Mouse (Mus musculus): Measurements from ENCODE around the gene Tpcn1. TPM values are rescaled to one million over a fixed set of nuclear protein-coding genes. Genes with fewer than 3 reads are reported as not detected.
A peak's percentile ranks its signal among the peaks of the same experiment; 100 is the strongest.

The Tpcn1 gene
- polyA plus RNA-seq, 1 experiment from 2014 or later, result 24.2 TPM

GRCm38 (mm10) chr5:120536046-120536445 is 52.4 kb downstream of the Tpcn1 start:
- ATAC-seq (ENCODE audit: low read depth), result no peak

GRCm38 (mm10) chr5:120534686-120535075 is 53.8 kb downstream of the Tpcn1 start:
- Histone ChIP-seq H3K4me2 (ENCODE audit: low read depth, low read length) (no peak overlapping the region), H3K9ac (ENCODE audit: low read depth, low read length) (no peak overlapping the region), H3K27ac (ENCODE audit: low read length) (no peak overlapping the region), H3K4me3 (ENCODE audit: low read depth, low read length) (no peak overlapping the region), H3K36me3 (ENCODE audit: control insufficient read depth, insufficient read depth) (peaks cover 23% of the 10 kb centered on the region), H3K9me3 (replicated peaks; ENCODE audit: control insufficient read depth, low read length) (no peaks in the 10 kb centered on the region), H3K27me3 (ENCODE audit: control insufficient read depth, insufficient read depth, low read depth, low read length) (no peaks in the 10 kb centered on the region), H3K4me1 (ENCODE audit: control insufficient read depth, low read depth, low read length) (no peaks in the 10 kb centered on the region)
- ATAC-seq (ENCODE audit: low read depth), result no peak
- WGBS (ENCODE audit: insufficient replicate concordance), result 78% methylated on average over 2 of the region's 2 CpGs

More at GRCm38 (mm10) chr5:120536046-120536445, 52.4 kb downstream of the Tpcn1 start:
- Histone ChIP-seq H3K4me1 (ENCODE audit: control insufficient read depth, low read depth, low read length) (no peaks in the 10 kb centered on the region), H3K4me3 (ENCODE audit: low read depth, low read length) (no peak overlapping the region), H3K9me3 (replicated peaks; ENCODE audit: control insufficient read depth, low read length) (no peaks in the 10 kb centered on the region), H3K36me3 (ENCODE audit: control insufficient read depth, insufficient read depth) (peaks cover 31% of the 10 kb centered on the region), H3K27me3 (ENCODE audit: control insufficient read depth, insufficient read depth, low read depth, low read length) (no peaks in the 10 kb centered on the region), H3K27ac (ENCODE audit: low read length) (no peak overlapping the region), H3K4me2 (ENCODE audit: low read depth, low read length) (no peak overlapping the region), H3K9ac (ENCODE audit: low read depth, low read length) (no peak overlapping the region)
- 81% methylated on average over 13 of the region's 13 CpGs for WGBS (ENCODE audit: insufficient replicate concordance)

DNA sequence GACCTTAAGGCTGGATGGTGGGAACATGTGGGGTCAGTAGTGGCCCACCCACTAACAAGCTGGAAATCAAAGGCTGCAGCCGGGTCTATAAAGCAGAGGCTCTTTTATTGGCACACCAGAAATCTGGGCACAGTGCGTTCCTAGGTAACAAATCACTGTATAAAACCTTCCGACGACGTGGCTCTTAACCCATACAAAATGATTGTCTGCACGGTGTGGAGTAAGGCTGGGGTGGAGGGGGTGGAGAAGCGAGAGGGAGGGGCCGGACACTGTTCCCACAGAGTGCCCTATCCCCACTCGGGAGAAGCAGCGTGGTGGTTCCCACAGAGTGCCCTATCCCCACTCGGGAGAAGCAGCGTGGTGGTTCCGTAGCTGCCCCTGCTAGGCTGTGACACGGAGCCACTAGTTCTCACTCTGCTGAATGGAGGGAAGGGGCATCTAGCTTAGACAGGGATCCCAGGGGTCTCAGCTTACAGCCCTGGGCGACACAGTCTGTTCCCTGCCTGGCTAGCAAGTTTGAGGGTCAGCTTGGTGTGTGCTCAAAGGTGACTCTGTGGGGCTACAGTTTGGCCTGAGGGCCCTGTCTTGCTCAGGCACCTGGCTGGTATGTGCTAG is 54.3 kb downstream of the Tpcn1 start:
- 79% methylated on average over 15 of the region's 15 CpGs for WGBS (ENCODE audit: insufficient replicate concordance)

DNA sequence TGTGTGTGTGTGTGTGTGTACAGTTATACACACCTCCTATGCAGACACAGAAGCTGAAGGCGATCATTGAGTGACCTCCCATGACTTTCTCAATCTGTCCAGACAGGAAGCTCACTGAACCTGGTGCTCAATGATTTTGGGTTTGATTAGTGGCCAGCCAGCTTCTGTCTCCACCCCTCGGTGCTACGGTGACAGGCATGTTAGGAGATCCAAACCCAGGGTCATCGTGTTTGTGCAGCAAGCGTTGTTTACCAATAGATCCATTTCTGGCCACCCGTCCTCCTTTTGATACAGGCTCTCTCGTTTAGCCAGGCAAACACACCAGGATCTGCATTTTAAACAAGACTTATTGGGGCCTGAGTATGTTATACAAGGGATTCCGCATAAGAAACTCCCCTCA is 56.8 kb downstream of the Tpcn1 start:
- H3K36me3 ChIP-seq (ENCODE audit: control insufficient read depth, insufficient read depth), result no peaks in the 10 kb centered on the region; the same call in 1 of the 2 replicates
- no peaks in the 10 kb centered on the region for H3K27me3 ChIP-seq (ENCODE audit: control insufficient read depth, insufficient read depth, low read depth, low read length)
- no peak overlapping the region for H3K4me2 ChIP-seq (ENCODE audit: low read depth, low read length)
- 63% methylated on average over 8 of the region's 8 CpGs for WGBS (ENCODE audit: insufficient replicate concordance)
- H3K9me3 ChIP-seq (replicated peaks; ENCODE audit: control insufficient read depth, low read length), result no peaks in the 10 kb centered on the region
- no peak overlapping the region for H3K4me3 ChIP-seq (ENCODE audit: low read depth, low read length)
- no peak for ATAC-seq (ENCODE audit: low read depth)
- no peak overlapping the region for H3K9ac ChIP-seq (ENCODE audit: low read depth, low read length)
- no peak overlapping the region for H3K27ac ChIP-seq (ENCODE audit: low read length)
- H3K4me1 ChIP-seq (ENCODE audit: control insufficient read depth, low read depth, low read length), result no peaks in the 10 kb centered on the region

More for the DNA sequence above, 54.3 kb downstream of the Tpcn1 start:
- H3K9me3 ChIP-seq (replicated peaks; ENCODE audit: control insufficient read depth, low read length), result no peaks in the 10 kb centered on the region
- no peak overlapping the region for H3K9ac ChIP-seq (ENCODE audit: low read depth, low read length)
- 0 out of 2 replicates have a peak, but pooled peaks have one; percentile 11 for ATAC-seq (ENCODE audit: low read depth)
- H3K4me3 ChIP-seq (ENCODE audit: low read depth, low read length), result no peak overlapping the region
- H3K27ac ChIP-seq (ENCODE audit: low read length), result no peak overlapping the region
- no peaks in the 10 kb centered on the region for H3K27me3 ChIP-seq (ENCODE audit: control insufficient read depth, insufficient read depth, low read depth, low read length)
- H3K4me1 ChIP-seq (ENCODE audit: control insufficient read depth, low read depth, low read length), result no peaks in the 10 kb centered on the region
- no peak overlapping the region for H3K4me2 ChIP-seq (ENCODE audit: low read depth, low read length)
- H3K36me3 ChIP-seq (ENCODE audit: control insufficient read depth, insufficient read depth), result peaks cover 18% of the 10 kb centered on the region

DNA sequence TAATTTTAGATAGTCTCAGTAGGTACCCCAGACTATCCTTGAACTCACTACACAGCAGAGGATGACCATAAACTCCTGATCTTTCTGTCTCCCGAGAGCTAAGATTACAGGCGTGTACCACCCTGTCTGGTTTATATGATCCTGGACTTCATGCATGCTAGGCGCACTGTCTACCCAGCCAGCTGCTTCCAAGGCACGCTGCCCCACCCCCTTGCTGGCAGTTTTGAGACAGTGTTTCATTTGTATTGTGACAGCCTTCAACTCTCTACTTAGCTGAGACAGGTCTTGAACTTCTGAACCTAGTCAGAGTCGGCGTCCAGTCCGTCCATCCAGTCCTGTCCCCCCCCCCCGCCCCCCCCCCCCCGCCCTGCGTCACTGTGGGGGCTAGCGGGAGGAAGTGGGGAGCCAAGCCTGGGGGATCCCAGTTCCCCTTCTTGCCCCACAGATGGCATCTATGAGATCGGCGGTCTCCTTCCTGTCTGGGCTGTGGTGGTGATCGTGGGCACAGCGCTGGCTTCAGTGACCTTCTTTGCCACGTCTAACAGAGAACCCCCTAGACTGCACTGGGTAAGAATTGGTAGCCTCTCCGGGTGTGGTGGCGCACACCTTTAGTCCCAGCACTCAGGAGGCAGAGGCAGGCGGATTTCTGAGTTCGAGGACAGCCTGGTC is 61.0 kb downstream of the Tpcn1 start:
- no peak overlapping the region for H3K27ac ChIP-seq (ENCODE audit: low read length)
- no peaks in the 10 kb centered on the region for H3K9me3 ChIP-seq (replicated peaks; ENCODE audit: control insufficient read depth, low read length)
- peaks cover 5% of the 10 kb centered on the region; the same call in 1 of the 2 replicates for H3K36me3 ChIP-seq (ENCODE audit: control insufficient read depth, insufficient read depth)
- 39% methylated on average over 16 of the region's 20 CpGs for WGBS (ENCODE audit: insufficient replicate concordance)
- no peak overlapping the region for H3K4me2 ChIP-seq (ENCODE audit: low read depth, low read length)
- no peak for ATAC-seq (ENCODE audit: low read depth)
- no peak overlapping the region for H3K9ac ChIP-seq (ENCODE audit: low read depth, low read length)
- H3K27me3 ChIP-seq (ENCODE audit: control insufficient read depth, insufficient read depth, low read depth, low read length), result no peaks in the 10 kb centered on the region
- no peak overlapping the region for H3K4me3 ChIP-seq (ENCODE audit: low read depth, low read length)
- peaks cover 8% of the 10 kb centered on the region for H3K4me1 ChIP-seq (ENCODE audit: control insufficient read depth, low read depth, low read length)

- WGBS (ENCODE audit: insufficient replicate concordance), result 63% methylated on average over 11 of the region's 11 CpGs
- no peak overlapping the region for H3K4me3 ChIP-seq (ENCODE audit: low read depth, low read length)
- H3K27me3 ChIP-seq (ENCODE audit: control insufficient read depth, insufficient read depth, low read depth, low read length), result no peaks in the 10 kb centered on the region
- H3K36me3 ChIP-seq (ENCODE audit: control insufficient read depth, insufficient read depth), result peaks cover 11% of the 10 kb centered on the region; the same call in 1 of the 2 replicates
- no peaks in the 10 kb centered on the region for H3K9me3 ChIP-seq (replicated peaks; ENCODE audit: control insufficient read depth, low read length)
- peaks cover 8% of the 10 kb centered on the region for H3K4me1 ChIP-seq (ENCODE audit: control insufficient read depth, low read depth, low read length)
- no peak for ATAC-seq (ENCODE audit: low read depth)
- H3K27ac ChIP-seq (ENCODE audit: low read length), result no peak overlapping the region
- H3K4me2 ChIP-seq (ENCODE audit: low read depth, low read length), result no peak overlapping the region
- H3K9ac ChIP-seq (ENCODE audit: low read depth, low read length), result no peak overlapping the region
Observed at GRCm38 (mm10) chr5:120526311-120526710, 62.2 kb downstream of the Tpcn1 start.

DNA sequence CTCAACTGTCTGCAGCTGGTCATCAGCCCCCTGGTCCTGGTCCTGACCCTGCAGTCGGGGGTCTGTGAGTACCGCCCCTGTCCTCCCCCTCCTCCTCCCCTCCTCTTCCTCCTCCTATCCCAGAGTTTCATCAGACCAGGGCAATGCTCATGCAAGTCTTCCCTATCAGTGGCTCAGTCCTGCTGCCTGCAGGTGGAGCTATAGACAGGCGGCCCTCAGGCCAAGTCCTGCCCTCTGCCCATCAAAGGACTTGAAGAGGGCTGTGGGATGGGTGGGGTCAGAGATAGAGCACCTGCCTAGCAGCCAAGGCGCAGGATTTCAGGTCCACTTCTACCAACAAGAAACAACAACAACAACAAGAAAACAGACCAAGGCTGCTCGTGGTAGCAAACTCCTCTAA is 62.7 kb downstream of the Tpcn1 start:
- Histone ChIP-seq H3K9ac (ENCODE audit: low read depth, low read length) (no peak overlapping the region), H3K4me1 (ENCODE audit: control insufficient read depth, low read depth, low read length) (peaks cover 8% of the 10 kb centered on the region), H3K36me3 (ENCODE audit: control insufficient read depth, insufficient read depth) (peaks cover 11% of the 10 kb centered on the region; the same call in 1 of the 2 replicates), H3K9me3 (replicated peaks; ENCODE audit: control insufficient read depth, low read length) (no peaks in the 10 kb centered on the region), H3K27me3 (ENCODE audit: control insufficient read depth, insufficient read depth, low read depth, low read length) (no peaks in the 10 kb centered on the region), H3K4me2 (ENCODE audit: low read depth, low read length) (no peak overlapping the region), H3K4me3 (ENCODE audit: low read depth, low read length) (no peak overlapping the region), H3K27ac (ENCODE audit: low read length) (no peak overlapping the region)
- 40% methylated on average over 5 of the region's 5 CpGs for WGBS (ENCODE audit: insufficient replicate concordance)
- ATAC-seq (ENCODE audit: low read depth), result no peak

- peak; percentile 64; the same call in 1 of the 2 replicates for ATAC-seq (ENCODE audit: low read depth)
- no peaks in the 10 kb centered on the region for H3K9me3 ChIP-seq (replicated peaks; ENCODE audit: control insufficient read depth, low read length)
Observed at GRCm38 (mm10) chr5:120524736-120525135, 63.7 kb downstream of the Tpcn1 start.

GRCm38 (mm10) chr5:120522649-120523048 is 65.8 kb downstream of the Tpcn1 start:
- no peaks in the 10 kb centered on the region for H3K9me3 ChIP-seq (replicated peaks; ENCODE audit: control insufficient read depth, low read length)
- H3K4me2 ChIP-seq (ENCODE audit: low read depth, low read length), result no peak overlapping the region
- no peak overlapping the region for H3K9ac ChIP-seq (ENCODE audit: low read depth, low read length)
- H3K27me3 ChIP-seq (ENCODE audit: control insufficient read depth, insufficient read depth, low read depth, low read length), result no peaks in the 10 kb centered on the region
- H3K4me3 ChIP-seq (ENCODE audit: low read depth, low read length), result no peak overlapping the region
- no peak for ATAC-seq (ENCODE audit: low read depth)
- 65% methylated on average over 3 of the region's 3 CpGs for WGBS (ENCODE audit: insufficient replicate concordance)
- H3K27ac ChIP-seq (ENCODE audit: low read length), result no peak overlapping the region
- peaks cover 11% of the 10 kb centered on the region for H3K36me3 ChIP-seq (ENCODE audit: control insufficient read depth, insufficient read depth)
- peaks cover 8% of the 10 kb centered on the region for H3K4me1 ChIP-seq (ENCODE audit: control insufficient read depth, low read depth, low read length)

More at GRCm38 (mm10) chr5:120524736-120525135, 63.7 kb downstream of the Tpcn1 start:
- Histone ChIP-seq H3K4me3 (ENCODE audit: low read depth, low read length) (no peak overlapping the region), H3K36me3 (ENCODE audit: control insufficient read depth, insufficient read depth) (peaks cover 11% of the 10 kb centered on the region), H3K4me1 (ENCODE audit: control insufficient read depth, low read depth, low read length) (peaks cover 8% of the 10 kb centered on the region), H3K27ac (ENCODE audit: low read length) (no peak overlapping the region), H3K27me3 (ENCODE audit: control insufficient read depth, insufficient read depth, low read depth, low read length) (no peaks in the 10 kb centered on the region), H3K9ac (ENCODE audit: low read depth, low read length) (no peak overlapping the region), H3K4me2 (ENCODE audit: low read depth, low read length) (no peak overlapping the region)
- WGBS (ENCODE audit: insufficient replicate concordance), result 84% methylated on average over 2 of the region's 2 CpGs

Measured in liver, embryonic 16.5 days (tissue).